Mouse (Mus musculus) kidney, adult 8-10 months (tissue): Measurements from ENCODE around the gene Lexm.

Experiments used
- DNase-seq, 2 experiments: peaks; one replicate each; pipeline ENCODE4 v3.0.0; 2022

Gene Lexm

GRCm38 (mm10) chr4:106622712-106623111 lies 5.7 kb upstream of the Lexm start:
- no peak for DNase-seq

GRCm38 (mm10) chr4:106622030-106622493 lies 5.0 kb upstream of the Lexm start, which contains the start of gene Ttc22:
Ttc22 (plus strand) TSS chr4:106622432.
- peak; percentile 87 to 90 for DNase-seq

- DNase-seq, result peak; percentile 59 to 67
Observed at GRCm38 (mm10) chr4:106621428-106621827, 4.4 kb upstream of the Lexm start.

GRCm38 (mm10) chr4:106618898-106619297 lies 1.9 kb upstream of the Lexm start:
- DNase-seq, result peak in 1 of 2 experiments; percentile 38

GRCm38 (mm10) chr4:106615637-106616036 lies 1.4 kb downstream of the Lexm start:
- DNase-seq, result no peak

GRCm38 (mm10) chr4:106614881-106615280 lies 2.2 kb downstream of the Lexm start:
- no peak for DNase-seq

- DNase-seq, result peak; percentile 42 to 73
Observed at GRCm38 (mm10) chr4:106614180-106614797, 2.8 kb downstream of the Lexm start.

- peak in 1 of 2 experiments; percentile 23 for DNase-seq
Observed at GRCm38 (mm10) chr4:106613560-106613959, 3.5 kb downstream of the Lexm start.

- DNase-seq, result no peak
Observed at GRCm38 (mm10) chr4:106613105-106613504, 3.9 kb downstream of the Lexm start.

GRCm38 (mm10) chr4:106607905-106608304 lies 9.1 kb downstream of the Lexm start:
- DNase-seq, result peak; percentile 49 to 50

GRCm38 (mm10) chr4:106606639-106607554 lies 10.1 kb downstream of the Lexm start:
- no peak for DNase-seq

- DNase-seq, result peak; percentile 62 to 77
Observed at GRCm38 (mm10) chr4:106600770-106601169, 16.3 kb downstream of the Lexm start.

GRCm38 (mm10) chr4:106599415-106599814 lies 17.6 kb downstream of the Lexm start:
- no peak for DNase-seq

- DNase-seq, result no peak
Observed at GRCm38 (mm10) chr4:106597741-106598140, 19.3 kb downstream of the Lexm start.

- DNase-seq, result no peak
Observed at GRCm38 (mm10) chr4:106597055-106597454, 20.0 kb downstream of the Lexm start.

- no peak for DNase-seq
Observed at GRCm38 (mm10) chr4:106596200-106596599, 20.8 kb downstream of the Lexm start.

- DNase-seq, result no peak
Observed at GRCm38 (mm10) chr4:106593636-106594035, 23.4 kb downstream of the Lexm start.

- no peak for DNase-seq
Observed at GRCm38 (mm10) chr4:106590871-106591270, 26.2 kb downstream of the Lexm start.

- peak in 1 of 2 experiments; percentile 33 for DNase-seq
Observed at GRCm38 (mm10) chr4:106590142-106590541, 26.9 kb downstream of the Lexm start.

GRCm38 (mm10) chr4:106587075-106587474 lies 30.0 kb downstream of the Lexm start:
- DNase-seq, result peak; percentile 86 to 89

GRCm38 (mm10) chr4:106584665-106585064 lies 32.4 kb downstream of the Lexm start:
- DNase-seq, result no peak

GRCm38 (mm10) chr4:106582428-106583153 lies 34.5 kb downstream of the Lexm start:
- peak; percentile 87 to 89 for DNase-seq

GRCm38 (mm10) chr4:106581865-106582204 lies 35.2 kb downstream of the Lexm start:
- DNase-seq, result no peak
